Mouse (Mus musculus) myocyte (in vitro differentiated cells): Measurements from ENCODE around the gene Ebf4. TPM values are rescaled to one million over a fixed set of nuclear protein-coding genes. Genes with fewer than 3 reads are reported as not detected.

Experiments
- H3K27me3 ChIP-seq: one replicate; pipeline ENCODE4 v1.6.1; 2011; ENCODE audit not compliant: control insufficient read depth, insufficient read depth, insufficient read length
- H3K36me3 ChIP-seq: one replicate; pipeline ENCODE4 v1.6.1; 2011; ENCODE audit not compliant: control insufficient read depth, insufficient read depth
- H3K4me2 ChIP-seq: one replicate; pipeline ENCODE4 v1.6.1; 2011; ENCODE audit warnings: low read depth, control low read depth
- H3K4me3 ChIP-seq: one replicate; pipeline ENCODE4 v1.5.1; 2011; ENCODE audit warnings: mild to moderate bottlenecking, control low read depth, moderate library complexity
- H3K79me2 ChIP-seq: one replicate; pipeline ENCODE4 v1.6.1; 2011; ENCODE audit not compliant: control insufficient read depth, insufficient read depth
- H3ac ChIP-seq: one replicate; pipeline ENCODE4 v1.6.1; 2011; ENCODE audit not compliant: control insufficient read depth, insufficient read length
- CEBPB ChIP-seq: IDR thresholded peaks from 2 replicates; pipeline ENCODE4 v1.6.1; 2011; ENCODE audit warnings: mild to moderate bottlenecking, moderate library complexity; ENCODE audit not compliant: poor library complexity, insufficient read depth, severe bottlenecking
- E2F4 ChIP-seq: IDR thresholded peaks from one replicate; pipeline ENCODE4 v1.6.1; 2011; ENCODE audit warnings: mild to moderate bottlenecking, control low read depth, moderate library complexity; ENCODE audit not compliant: insufficient read depth
- MAX ChIP-seq: IDR thresholded peaks from one replicate; pipeline ENCODE4 v1.6.1; 2011; ENCODE audit warnings: low read depth, mild to moderate bottlenecking, control low read depth
- MYOD1 ChIP-seq, 3 experiments: IDR thresholded peaks; one replicate each; pipeline ENCODE4 v1.6.1; 2011; ENCODE audit warnings: control low read depth in 2 of 3, low read depth in 2 of 3, mild to moderate bottlenecking in 2 of 3, moderate library complexity in 1 of 3; ENCODE audit not compliant: insufficient read length in 2 of 3, control insufficient read depth in 1 of 3
- MYOG ChIP-seq, 3 experiments: IDR thresholded peaks; one replicate each; pipeline ENCODE4 v1.6.1; 2011; ENCODE audit warnings: control low read depth in 2 of 3, low read depth in 2 of 3, mild to moderate bottlenecking in 2 of 3; ENCODE audit not compliant: insufficient read length in 2 of 3, control insufficient read depth in 1 of 3, insufficient read depth in 1 of 3
- POLR2A ChIP-seq: IDR thresholded peaks from one replicate; pipeline ENCODE4 v1.6.1; 2011; ENCODE audit warnings: low read depth, mild to moderate bottlenecking, control low read depth, moderate library complexity; ENCODE audit not compliant: insufficient read length
- POLR2AphosphoS2 ChIP-seq: IDR thresholded peaks from one replicate; pipeline ENCODE4 v1.6.1; 2011; ENCODE audit warnings: low read depth, control low read depth; ENCODE audit not compliant: insufficient read length
- REST ChIP-seq: IDR thresholded peaks from one replicate; pipeline ENCODE4 v1.6.1; 2011; ENCODE audit warnings: mild to moderate bottlenecking, control low read depth, moderate library complexity; ENCODE audit not compliant: insufficient read depth, insufficient read length
- SRF ChIP-seq: IDR thresholded peaks from one replicate; pipeline ENCODE4 v1.6.1; 2011; ENCODE audit warnings: low read depth; ENCODE audit not compliant: control insufficient read depth, insufficient read length
- TCF12 ChIP-seq: IDR thresholded peaks from one replicate; pipeline ENCODE4 v1.6.1; 2011; ENCODE audit warnings: mild to moderate bottlenecking, control low read depth; ENCODE audit not compliant: poor library complexity, insufficient read depth, severe bottlenecking
- TCF3 ChIP-seq: IDR thresholded peaks from one replicate; pipeline ENCODE4 v1.6.1; 2011; ENCODE audit warnings: low read depth, control low read depth; ENCODE audit not compliant: insufficient read length
- USF1 ChIP-seq: IDR thresholded peaks from one replicate; pipeline ENCODE4 v1.6.1; 2011; ENCODE audit warnings: low read depth, mild to moderate bottlenecking, control low read depth, moderate library complexity
- polyA plus RNA-seq: library from polyadenylated mRNA; unstranded; fragments of >200 nt; fragmentation: generic; extraction: Trizol; gene quantifications from one replicate; pipeline ENCODE4 v1.2.1, GENCODE M21; 2012; ENCODE audit warnings: missing spikeins

The Ebf4 gene
- polyA plus RNA-seq, 1 experiment = 0.10 TPM

- H3K4me2 ChIP-seq = no peak overlapping the region
Observed at GRCm38 (mm10) chr2:130411558-130412495, 116.9 kb downstream of the Ebf4 start.

GRCm38 (mm10) chr2:130412775-130413174, 117.8 kb downstream of the Ebf4 start:
- H3K36me3 ChIP-seq = no peaks in the 10 kb centered on the region
- TF ChIP-seq POLR2AphosphoS2 (no peak), USF1 (no peak), MYOD1 (IDR thresholded peaks at IDR 0.05; ENCODE audit: control insufficient read depth in 1 of 3, insufficient read length in 2 of 3, low read depth in 2 of 3) (no peak), POLR2A (no peak), TCF3 (no peak), MYOG (IDR thresholded peaks at IDR 0.05; ENCODE audit: control insufficient read depth in 1 of 3, insufficient read depth in 1 of 3, insufficient read length in 2 of 3, low read depth in 2 of 3) (no peak), MAX (no peak), REST (no peak)

More at GRCm38 (mm10) chr2:130411558-130412495, 116.9 kb downstream of the Ebf4 start:
- Histone ChIP-seq H3ac (no peak overlapping the region), H3K4me3 (no peak overlapping the region), H3K79me2 (no peaks in the 10 kb centered on the region), H3K36me3 (no peaks in the 10 kb centered on the region), H3K27me3 (no peaks in the 10 kb centered on the region)
- no peak for TF ChIP-seq SRF
- no peak for TF ChIP-seq MYOG (IDR thresholded peaks at IDR 0.05; ENCODE audit: control insufficient read depth in 1 of 3, insufficient read depth in 1 of 3, insufficient read length in 2 of 3, low read depth in 2 of 3)
- no peak for TF ChIP-seq USF1
- TF ChIP-seq MAX = no peak
- TF ChIP-seq REST = no peak
- no peak for TF ChIP-seq CEBPB
- no peak for TF ChIP-seq MYOD1 (IDR thresholded peaks at IDR 0.05; ENCODE audit: control insufficient read depth in 1 of 3, insufficient read length in 2 of 3, low read depth in 2 of 3)
- TF ChIP-seq E2F4 = no peak
- no peak for TF ChIP-seq POLR2A
- TF ChIP-seq TCF3 = no peak
- TF ChIP-seq TCF12 = no peak
- no peak for TF ChIP-seq POLR2AphosphoS2

GRCm38 (mm10) chr2:130414094-130414856, 119.3 kb downstream of the Ebf4 start:
- no peak overlapping the region for H3K4me2 ChIP-seq
- no peak overlapping the region for H3K4me3 ChIP-seq
- TF ChIP-seq CEBPB = no peak
- H3K79me2 ChIP-seq = no peaks in the 10 kb centered on the region
- H3ac ChIP-seq = no peak overlapping the region
- H3K36me3 ChIP-seq = no peaks in the 10 kb centered on the region
- H3K27me3 ChIP-seq = no peaks in the 10 kb centered on the region

More at GRCm38 (mm10) chr2:130412775-130413174, 117.8 kb downstream of the Ebf4 start:
- Histone ChIP-seq H3ac (no peak overlapping the region), H3K4me3 (no peak overlapping the region), H3K79me2 (no peaks in the 10 kb centered on the region), H3K27me3 (no peaks in the 10 kb centered on the region), H3K4me2 (no peak overlapping the region)

Other genes with a start within 250 kb of the Ebf4 start
- not detected for gene Tgm6, start 182.8 kb upstream of the Ebf4 start, polyA plus RNA-seq
- gene Snrpb, start 115.8 kb upstream of the Ebf4 start, polyA plus RNA-seq = 526 TPM
- not detected for gene Tmc2, start 100.0 kb upstream of the Ebf4 start, polyA plus RNA-seq
- gene Nop56, start 20.7 kb upstream of the Ebf4 start, polyA plus RNA-seq = 105 TPM
- 137 TPM for gene Idh3b, start 10.6 kb upstream of the Ebf4 start, polyA plus RNA-seq
- gene Cpxm1, start 102.4 kb downstream of the Ebf4 start, polyA plus RNA-seq = 0.34 TPM
- gene Gm28372, start 110.1 kb downstream of the Ebf4 start, polyA plus RNA-seq = 0.04 TPM
- not detected for gene 1700020A23Rik, start 110.1 kb downstream of the Ebf4 start, polyA plus RNA-seq
- not detected for gene Tmem239, start 111.3 kb downstream of the Ebf4 start, polyA plus RNA-seq
- 43.6 TPM for gene Vps16, start 129.2 kb downstream of the Ebf4 start, polyA plus RNA-seq
- gene Pced1a, start 129.5 kb downstream of the Ebf4 start, polyA plus RNA-seq = 10.9 TPM
- gene Ptpra, start 155.1 kb downstream of the Ebf4 start, polyA plus RNA-seq = 57.9 TPM